Mouse (Mus musculus): ENCODE measurements around the gene Mtus2. TPM values are rescaled to one million over a fixed set of nuclear protein-coding genes. Genes with fewer than 3 reads are reported as not detected.

Gene Mtus2
- total RNA-seq, 2 experiments from 2014 or later = 0.49 to 0.77 TPM

GRCm38 (mm10) chr5:147958552-147958951, 1.4 kb downstream of the Mtus2 start:
- DNase-seq = no peak

DNA sequence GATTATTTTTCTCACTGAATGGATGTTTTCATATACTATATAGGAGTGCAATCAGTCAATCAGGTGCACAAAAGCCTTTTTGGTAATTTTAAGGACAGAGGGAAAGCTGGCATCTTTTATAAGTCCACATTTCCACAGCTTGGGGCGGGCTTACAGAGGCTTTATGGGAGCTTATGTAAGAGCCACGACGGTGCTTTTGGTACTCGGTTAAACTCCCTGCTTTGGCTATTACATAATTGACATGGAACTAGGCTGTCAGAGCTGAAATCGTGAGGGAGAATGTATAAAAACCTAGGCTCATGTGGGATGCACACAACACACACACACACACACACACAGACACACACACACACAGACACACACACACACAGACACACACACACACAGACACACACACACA, 2.0 kb downstream of the Mtus2 start:
- DNase-seq = no peak

DNA sequence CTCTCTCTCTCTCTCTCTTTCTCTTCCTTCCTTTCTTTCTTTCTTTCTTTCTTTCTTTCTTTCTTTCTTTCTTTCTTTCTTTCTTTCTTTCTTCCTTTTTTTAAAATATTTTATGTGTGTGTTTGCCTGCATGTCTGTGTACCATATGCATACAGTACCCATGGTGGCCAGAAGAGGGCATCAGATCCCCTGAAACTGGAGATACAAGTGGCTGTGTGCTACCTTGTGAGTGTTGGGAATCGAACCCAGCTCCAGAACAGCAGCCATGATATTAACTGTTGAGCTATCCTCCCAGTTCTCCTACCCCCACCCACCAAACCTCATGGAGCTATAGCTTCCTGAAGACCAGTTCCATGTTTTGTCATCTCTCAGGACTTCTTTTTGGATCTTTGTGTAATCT, 3.7 kb downstream of the Mtus2 start:
- no peak for DNase-seq

DNA sequence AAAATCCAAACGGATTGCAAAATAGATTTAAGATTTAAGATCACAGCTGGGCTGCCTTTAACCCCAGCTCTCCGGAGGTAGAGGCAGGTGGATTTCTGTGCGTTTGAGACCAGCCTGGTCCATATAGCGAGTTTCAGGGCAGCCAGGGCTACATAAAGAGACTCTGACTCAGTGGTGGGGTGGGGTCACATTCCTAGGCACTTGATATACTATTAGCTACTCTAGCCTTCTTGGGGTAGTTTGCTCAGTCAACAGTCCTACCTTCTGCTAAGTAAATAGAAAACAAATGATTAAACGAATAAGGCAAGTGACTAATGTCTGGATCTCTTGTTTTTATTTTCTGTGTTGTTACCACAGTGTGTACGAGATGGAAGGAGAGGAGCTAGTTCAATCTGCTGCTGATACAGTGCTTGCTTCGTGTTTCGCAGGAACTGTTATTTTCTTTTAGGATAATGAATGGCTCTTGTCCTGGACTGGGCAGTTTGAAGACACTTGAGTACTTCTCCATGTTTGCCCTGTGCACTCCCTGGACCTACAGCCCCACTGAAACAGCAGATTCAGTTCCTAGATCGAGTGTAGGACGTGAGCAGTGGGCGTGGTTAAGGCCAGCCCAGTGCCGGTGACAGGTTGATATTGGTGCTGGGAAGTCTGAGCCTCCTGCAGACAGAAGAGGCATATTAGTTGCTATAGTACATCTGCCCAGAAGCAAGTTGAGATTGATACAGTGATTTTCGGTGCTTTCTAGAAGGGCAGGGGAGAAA, 6.9 kb downstream of the Mtus2 start:
- no peak for DNase-seq

GRCm38 (mm10) chr5:147964776-147965175, 7.7 kb downstream of the Mtus2 start:
- DNase-seq = no peak

GRCm38 (mm10) chr5:147966646-147967045, 9.5 kb downstream of the Mtus2 start:
- no peak for DNase-seq

GRCm38 (mm10) chr5:147969566-147969965, 12.4 kb downstream of the Mtus2 start:
- DNase-seq = no peak

GRCm38 (mm10) chr5:147976001-147976400, 18.9 kb downstream of the Mtus2 start:
- DNase-seq = no peak

- no peak for DNase-seq
Measured at GRCm38 (mm10) chr5:147980606-147981005, 23.5 kb downstream of the Mtus2 start.

DNA sequence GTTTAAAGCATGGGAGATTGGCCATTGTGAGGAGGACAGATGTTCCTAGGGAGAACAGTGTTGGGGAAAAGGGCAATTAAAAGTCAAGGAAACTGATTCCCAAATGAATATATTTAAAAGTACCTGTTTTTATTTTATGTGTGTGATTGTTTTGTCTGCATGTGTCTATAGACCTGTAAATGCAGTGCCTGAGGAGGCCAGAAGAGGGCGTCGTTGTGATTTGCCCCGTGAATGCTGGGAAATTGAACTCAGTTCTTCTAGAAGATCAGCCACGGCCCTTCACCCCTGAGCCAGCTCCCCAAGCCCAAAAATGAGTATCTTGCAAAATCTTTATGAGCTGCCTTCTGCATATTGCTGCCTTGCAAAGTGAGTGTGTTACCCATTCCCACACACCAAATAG, 33.2 kb downstream of the Mtus2 start:
- DNase-seq = no peak

GRCm38 (mm10) chr5:147990775-147991174, 33.7 kb downstream of the Mtus2 start:
- DNase-seq = peak; percentile 19

GRCm38 (mm10) chr5:147992581-147993378, 35.7 kb downstream of the Mtus2 start:
- DNase-seq = peak; percentile 59

DNA sequence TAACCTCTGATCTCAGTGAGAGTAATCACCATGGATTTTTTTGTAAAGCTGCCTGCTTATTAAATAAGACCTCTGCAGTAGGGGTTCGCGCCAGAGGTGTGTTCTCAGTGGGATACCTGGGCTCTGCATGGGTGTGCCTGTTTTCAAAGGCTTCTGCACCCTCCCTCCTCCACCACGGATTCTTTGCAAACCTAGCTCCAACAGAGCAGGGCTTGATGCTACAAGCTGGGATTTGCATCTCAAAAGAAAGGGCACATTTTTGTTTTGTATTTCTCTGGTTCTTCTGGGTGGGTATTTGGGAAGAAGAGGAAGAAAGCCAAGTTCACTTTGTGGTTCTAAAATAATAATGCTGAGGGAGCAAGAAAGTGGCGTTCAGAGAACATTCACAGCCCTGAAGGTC, 48.1 kb downstream of the Mtus2 start:
- no peak for DNase-seq

GRCm38 (mm10) chr5:148012156-148012555, 55.0 kb downstream of the Mtus2 start:
- DNase-seq = no peak

GRCm38 (mm10) chr5:148014133-148014854, 57.2 kb downstream of the Mtus2 start:
- no peak for DNase-seq

GRCm38 (mm10) chr5:148015383-148015782, 58.3 kb downstream of the Mtus2 start:
- DNase-seq = no peak

DNA sequence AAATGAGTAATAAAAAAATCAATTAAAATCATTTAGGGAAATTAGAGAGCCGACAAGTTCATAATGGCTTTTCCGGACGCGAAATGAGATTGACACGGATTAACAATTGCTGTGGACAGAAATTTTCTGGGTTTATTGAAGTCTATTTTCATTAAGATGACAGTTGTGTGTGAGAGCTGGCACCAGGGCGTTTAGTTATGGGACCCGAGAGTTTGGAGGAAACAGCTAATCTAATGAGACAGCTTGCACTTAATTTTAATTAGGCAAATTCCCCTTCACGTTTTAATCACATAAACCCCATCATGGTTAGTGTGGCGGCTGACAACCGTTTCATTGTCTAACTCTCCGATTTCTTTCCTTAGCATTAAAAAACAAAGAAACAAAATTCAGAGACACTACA, 60.3 kb downstream of the Mtus2 start:
- DNase-seq = no peak

DNA sequence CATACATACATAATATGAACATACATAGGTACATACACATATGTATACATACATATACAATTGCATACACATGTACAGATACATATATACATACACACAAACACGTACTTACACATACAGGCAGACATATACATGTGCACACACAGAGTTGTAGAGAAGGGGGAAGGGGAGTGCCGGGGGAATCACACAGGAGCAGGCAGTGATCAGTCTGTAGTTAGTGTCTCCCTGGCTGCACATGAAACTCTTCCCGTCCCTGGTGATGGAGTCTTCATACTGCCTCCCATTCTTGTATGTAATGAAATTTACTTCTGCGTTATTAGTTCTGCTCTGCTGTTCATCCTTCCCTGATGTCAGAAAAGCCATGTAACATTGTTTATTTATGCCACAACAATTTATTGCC, 65.7 kb downstream of the Mtus2 start:
- DNase-seq = no peak

DNA sequence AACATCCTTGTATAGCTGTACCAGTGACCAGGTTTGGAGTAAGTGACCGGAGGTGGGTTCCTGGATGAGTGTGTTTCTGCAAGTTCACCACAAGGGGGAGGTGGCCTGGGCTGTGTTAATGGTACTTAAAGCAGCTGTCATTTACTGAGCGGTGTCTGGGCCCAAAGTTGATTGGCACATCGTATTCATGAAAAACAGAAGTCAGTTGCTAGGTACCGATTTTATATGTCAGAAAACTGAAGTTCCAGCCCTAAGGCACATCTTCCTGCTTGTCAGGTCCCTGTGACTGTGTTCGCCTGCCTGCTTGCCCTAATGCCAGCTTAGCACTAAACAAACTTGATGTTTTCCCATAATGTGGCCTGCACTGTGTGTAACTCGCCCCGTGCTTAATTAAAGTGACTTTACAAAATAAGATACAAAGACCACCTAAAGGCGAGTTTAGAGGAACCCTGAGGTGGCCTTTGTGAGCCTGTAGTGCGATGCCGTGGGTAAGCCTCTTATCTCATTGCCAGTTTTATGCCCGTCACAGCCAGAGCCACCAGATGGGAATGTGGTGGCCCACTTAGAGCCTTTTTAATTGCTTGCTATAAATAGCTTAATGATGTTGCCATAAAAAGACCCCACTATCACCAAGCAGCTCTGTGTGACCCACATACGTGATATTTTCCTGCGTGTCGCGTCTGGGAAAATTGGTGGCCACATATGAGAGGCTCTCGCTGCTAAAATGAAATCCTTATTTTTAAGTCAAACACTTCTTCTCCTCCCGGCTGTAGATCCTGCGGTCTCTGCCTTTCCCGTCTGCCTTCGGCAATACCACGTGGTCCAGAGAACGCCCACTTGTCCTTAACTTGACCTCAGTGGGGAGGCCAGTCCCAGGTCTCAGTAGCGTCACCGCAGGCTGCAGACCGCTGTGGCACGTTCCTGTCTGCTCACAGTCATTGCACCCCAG, 69.6 kb downstream of the Mtus2 start:
- DNase-seq = peak; percentile 5

DNA sequence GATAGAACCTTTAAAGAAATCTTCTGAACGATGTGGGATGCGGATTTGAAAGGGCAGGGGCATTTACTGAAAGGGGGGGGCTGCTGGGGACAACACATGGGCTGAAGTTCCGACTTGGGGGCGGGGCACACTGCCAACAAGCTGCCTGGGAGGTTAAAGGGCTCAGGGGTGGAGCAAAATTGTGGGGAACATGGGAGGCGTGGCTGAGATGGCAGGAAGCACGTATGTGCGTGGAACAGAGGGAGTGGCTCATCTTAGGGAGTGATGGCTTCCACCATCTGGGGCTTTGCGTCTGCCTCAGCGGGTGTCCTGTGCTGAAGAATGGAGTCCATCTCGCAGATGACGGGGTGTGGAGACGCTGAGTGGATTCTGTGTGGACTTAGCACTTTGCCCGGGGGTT, 70.9 kb downstream of the Mtus2 start:
- DNase-seq = peak; percentile 5

DNA sequence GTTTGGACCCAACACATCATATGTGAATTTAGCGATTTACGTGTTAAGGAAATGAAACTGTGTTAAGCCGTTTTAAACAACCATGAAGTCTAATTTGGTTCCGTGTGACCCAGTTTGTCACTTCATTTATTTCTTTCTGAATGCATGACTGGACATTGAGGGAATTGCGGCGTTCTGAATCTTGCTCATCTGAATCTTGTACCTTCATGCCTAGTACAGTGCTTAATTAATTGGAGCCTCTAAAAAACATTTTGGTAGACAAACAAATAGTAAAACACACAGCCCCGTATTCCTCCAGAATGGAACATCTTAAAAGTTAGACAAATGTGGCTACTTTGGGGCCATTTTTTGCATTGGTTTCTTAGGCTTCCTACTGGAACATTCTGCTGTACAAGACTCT, 84.5 kb downstream of the Mtus2 start:
- DNase-seq = no peak

DNA sequence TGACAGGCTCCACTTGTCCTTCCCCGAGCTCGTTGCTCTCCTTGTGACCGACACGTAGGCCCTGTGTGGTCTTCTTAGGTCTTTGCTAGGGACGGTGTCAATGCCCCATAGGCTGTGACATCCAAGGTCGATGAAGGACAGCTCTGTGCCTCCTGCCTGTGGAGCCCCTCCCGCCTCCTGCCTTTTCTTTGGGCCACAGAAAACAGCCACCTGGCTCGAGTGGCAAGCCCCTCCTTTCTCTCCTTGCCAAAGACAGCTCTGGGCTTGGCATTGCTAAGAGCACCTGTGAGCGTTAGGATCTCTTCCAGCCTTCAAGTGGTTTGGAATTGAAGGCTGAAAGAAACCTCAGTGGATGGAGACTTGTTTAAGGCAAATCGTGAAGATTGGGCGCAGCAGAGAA, 91.1 kb downstream of the Mtus2 start:
- no peak for DNase-seq

Data from gastrocnemius, postnatal 10 days (tissue).